Mouse (Mus musculus) stomach, postnatal 0 days (tissue): ENCODE measurements at regions not wholly inside any gene's neighbourhood (a gene's known extent, or its start where the extent isn't known, plus 50 kb on each side); places are given as distances from the start of the nearest gene placed in this dataset.

Experiments
- ATAC-seq: fragments of 200-750 bp; cut with Nextera tagmentation; 2 replicates; pipeline ENCODE4 v1.8.0; 2017; ENCODE audit not compliant: low FRiP score, low TSS enrichment
- DNase-seq: peaks from one replicate; pipeline ENCODE4 v3.0.0-alpha.2; 2016; ENCODE audit warnings: low spot score
- H3K27ac ChIP-seq: fragments of 300-500 bp; sonication (generic); replicated peaks from 2 replicates; pipeline ENCODE4 v1.5.1; 2014; ENCODE audit warnings: mild to moderate bottlenecking, control low read depth
- H3K27me3 ChIP-seq: fragments of 300-500 bp; sonication (generic); 2 replicates; pipeline ENCODE4 v1.6.1; 2014; ENCODE audit warnings: low read length; ENCODE audit not compliant: control insufficient read depth, insufficient read depth
- H3K36me3 ChIP-seq: fragments of 300-500 bp; sonication (generic); 2 replicates; pipeline ENCODE4 v1.6.1; 2014; ENCODE audit warnings: low read length, mixed read lengths; ENCODE audit not compliant: control insufficient read depth, insufficient read depth
- H3K4me1 ChIP-seq: fragments of 300-500 bp; sonication (generic); replicated peaks from 2 replicates; pipeline ENCODE4 v1.6.1; 2014; ENCODE audit warnings: antibody characterized with exemption; ENCODE audit not compliant: control insufficient read depth, insufficient read depth
- H3K4me2 ChIP-seq: fragments of 300-500 bp; sonication (generic); replicated peaks from 2 replicates; pipeline ENCODE4 v1.6.1; 2014; ENCODE audit warnings: low read depth, mild to moderate bottlenecking, control low read depth, moderate library complexity
- H3K4me3 ChIP-seq: fragments of 300-500 bp; sonication (generic); 2 replicates; pipeline ENCODE4 v1.5.1; 2014; ENCODE audit warnings: low read depth, low read length, control low read depth
- H3K9ac ChIP-seq: fragments of 300-500 bp; sonication (generic); 2 replicates; pipeline ENCODE4 v1.6.1; 2014; ENCODE audit warnings: mild to moderate bottlenecking, low read length, control low read depth, mixed read lengths
- H3K9me3 ChIP-seq: fragments of 300-500 bp; sonication (generic); 2 replicates; pipeline ENCODE4 v1.6.1; 2016; ENCODE audit warnings: low read length; ENCODE audit not compliant: control insufficient read depth
- CTCF ChIP-seq: IDR thresholded peaks from 2 replicates; pipeline ENCODE4 v1.5.1; 2016; ENCODE audit warnings: antibody characterized with exemption, low read depth, mild to moderate bottlenecking, moderate library complexity
- EP300 ChIP-seq: optimal IDR thresholded peaks from 2 replicates; pipeline ENCODE3; 2016; ENCODE audit warnings: antibody characterized with exemption
- WGBS: fragments of 180-500 bp; shearing (Covaris S2); extraction: QIAGEN DNeasy Blood & Tissue Kit; methylation state at CpG from one replicate; pipeline ENCODE4 v1.1.7; 2014; 5-methylcytosine and 5-hydroxymethylcytosine counted together

- TF ChIP-seq EP300 (no peak), CTCF (no peak)
- no peak overlapping the region for H3K9ac ChIP-seq
- ATAC-seq (no peak), DNase-seq (no peak)
- whole genome bisulfite sequencing = 66% methylated on average over 3 of the region's 3 CpGs
- H3K4me2 ChIP-seq = no peak overlapping the region
- no peaks in the 10 kb centered on the region for H3K9me3 ChIP-seq
- H3K4me3 ChIP-seq = no peak overlapping the region
- H3K36me3 ChIP-seq = no peaks in the 10 kb centered on the region
- H3K27ac ChIP-seq = no peak overlapping the region
- H3K27me3 ChIP-seq = no peaks in the 10 kb centered on the region
- no peaks in the 10 kb centered on the region for H3K4me1 ChIP-seq
Observed at GRCm38 (mm10) chr12:71380424-71380761, 70.7 kb downstream of the Dact1 start.

GRCm38 (mm10) chr12:71386251-71386650, 76.6 kb downstream of the Dact1 start:
- Histone ChIP-seq H3K27ac (no peak overlapping the region), H3K27me3 (no peaks in the 10 kb centered on the region), H3K9me3 (0 out of 2 replicates have a peak, but pooled peaks cover 2% of the 10 kb centered on the region), H3K36me3 (no peaks in the 10 kb centered on the region), H3K4me2 (no peak overlapping the region), H3K9ac (no peak overlapping the region), H3K4me3 (no peak overlapping the region), H3K4me1 (no peaks in the 10 kb centered on the region)
- ATAC-seq = no peak
- no peak for TF ChIP-seq CTCF
- no peak for TF ChIP-seq EP300
- DNase-seq = no peak
- WGBS = 56% methylated on average over 3 of the region's 3 CpGs

- TF ChIP-seq EP300 (no peak), CTCF (no peak)
- WGBS = 56% methylated on average over 6 of the region's 6 CpGs
- H3K4me2 ChIP-seq = no peak overlapping the region
- H3K27me3 ChIP-seq = no peaks in the 10 kb centered on the region
- H3K9me3 ChIP-seq = 0 out of 2 replicates have a peak, but pooled peaks cover 2% of the 10 kb centered on the region
- H3K9ac ChIP-seq = no peak overlapping the region
- DNase-seq (no peak), ATAC-seq (no peak)
- no peak overlapping the region for H3K4me3 ChIP-seq
- H3K27ac ChIP-seq = no peak overlapping the region
- no peaks in the 10 kb centered on the region for H3K4me1 ChIP-seq
- no peaks in the 10 kb centered on the region for H3K36me3 ChIP-seq
Observed at GRCm38 (mm10) chr12:71391481-71391880, 81.8 kb downstream of the Dact1 start.

- no peaks in the 10 kb centered on the region for H3K4me1 ChIP-seq
- H3K9ac ChIP-seq = no peak overlapping the region
- 0 out of 2 replicates have a peak, but pooled peaks cover 2% of the 10 kb centered on the region for H3K9me3 ChIP-seq
- no peak overlapping the region for H3K4me2 ChIP-seq
- TF ChIP-seq CTCF (no peak), EP300 (no peak)
- no peaks in the 10 kb centered on the region for H3K36me3 ChIP-seq
- no peak for ATAC-seq
- H3K4me3 ChIP-seq = no peak overlapping the region
- H3K27me3 ChIP-seq = no peaks in the 10 kb centered on the region
- 88% methylated on average over 1 of the region's 1 CpGs for WGBS
- DNase-seq = no peak
- no peak overlapping the region for H3K27ac ChIP-seq
Observed at GRCm38 (mm10) chr12:71393752-71394151, 84.1 kb downstream of the Dact1 start.

GRCm38 (mm10) chr12:71397456-71397855, 87.8 kb downstream of the Dact1 start:
- ATAC-seq = no peak
- H3K9ac ChIP-seq = no peak overlapping the region
- DNase-seq = no peak
- no peak overlapping the region for H3K4me3 ChIP-seq
- H3K27me3 ChIP-seq = no peaks in the 10 kb centered on the region
- H3K36me3 ChIP-seq = no peaks in the 10 kb centered on the region
- H3K4me2 ChIP-seq = no peak overlapping the region
- H3K4me1 ChIP-seq = no peaks in the 10 kb centered on the region
- no peak overlapping the region for H3K27ac ChIP-seq
- no peak for TF ChIP-seq CTCF
- no peak for TF ChIP-seq EP300
- 92% methylated on average over 7 of the region's 7 CpGs for WGBS
- H3K9me3 ChIP-seq = no peaks in the 10 kb centered on the region

GRCm38 (mm10) chr12:71398701-71399100, 89.0 kb downstream of the Dact1 start:
- no peak for TF ChIP-seq EP300
- H3K4me3 ChIP-seq = no peak overlapping the region
- no peaks in the 10 kb centered on the region for H3K9me3 ChIP-seq
- WGBS = 65% methylated on average over 3 of the region's 3 CpGs
- no peak overlapping the region for H3K27ac ChIP-seq
- no peak for ATAC-seq
- H3K9ac ChIP-seq = no peak overlapping the region
- no peaks in the 10 kb centered on the region for H3K27me3 ChIP-seq
- no peak for DNase-seq
- no peaks in the 10 kb centered on the region for H3K36me3 ChIP-seq
- H3K4me1 ChIP-seq = no peaks in the 10 kb centered on the region
- no peak overlapping the region for H3K4me2 ChIP-seq
